Mouse (Mus musculus) erythroblast, embryonic 14.5 days (primary cell): ENCODE measurements around the gene Uck1. TPM values are rescaled to one million over a fixed set of nuclear protein-coding genes. Genes with fewer than 3 reads are reported as not detected.

ENCODE experiments used
- H3K27me3 ChIP-seq: 2 replicates; pipeline ENCODE4 v1.6.1; 2012; ENCODE audit warnings: inconsistent platforms; ENCODE audit not compliant: control insufficient read depth
- H3K36me3 ChIP-seq: 2 replicates; pipeline ENCODE4 v1.6.1; 2012; ENCODE audit warnings: mild to moderate bottlenecking, inconsistent platforms; ENCODE audit not compliant: control insufficient read depth
- H3K4me1 ChIP-seq: 2 replicates; pipeline ENCODE4 v1.6.1; 2012; ENCODE audit warnings: inconsistent platforms; ENCODE audit not compliant: control insufficient read depth
- H3K4me3 ChIP-seq: replicated peaks from 2 replicates; pipeline ENCODE3; 2012; ENCODE audit warnings: moderate library complexity, mild to moderate bottlenecking, inconsistent platforms
- H3K9me3 ChIP-seq: 2 replicates; pipeline ENCODE4 v1.6.1; 2012; ENCODE audit warnings: low read length, inconsistent platforms, mixed read lengths; ENCODE audit not compliant: control insufficient read depth
- GATA1 ChIP-seq: IDR thresholded peaks from 2 replicates; pipeline ENCODE4 v1.6.1; 2012; ENCODE audit warnings: low read length, inconsistent platforms, mixed read lengths
- TAL1 ChIP-seq: IDR thresholded peaks from 3 replicates; pipeline ENCODE4 v1.6.1; 2012; ENCODE audit warnings: low read length, inconsistent platforms, mixed read lengths
- polyA plus RNA-seq: library from polyadenylated mRNA; stranded (reverse); fragments of >175 nt; gene quantifications from 2 replicates; pipeline ENCODE4 v1.2.3, GENCODE M21; 2012

Uck1 gene
- polyA plus RNA-seq, 1 experiment: 2.1 TPM

DNA sequence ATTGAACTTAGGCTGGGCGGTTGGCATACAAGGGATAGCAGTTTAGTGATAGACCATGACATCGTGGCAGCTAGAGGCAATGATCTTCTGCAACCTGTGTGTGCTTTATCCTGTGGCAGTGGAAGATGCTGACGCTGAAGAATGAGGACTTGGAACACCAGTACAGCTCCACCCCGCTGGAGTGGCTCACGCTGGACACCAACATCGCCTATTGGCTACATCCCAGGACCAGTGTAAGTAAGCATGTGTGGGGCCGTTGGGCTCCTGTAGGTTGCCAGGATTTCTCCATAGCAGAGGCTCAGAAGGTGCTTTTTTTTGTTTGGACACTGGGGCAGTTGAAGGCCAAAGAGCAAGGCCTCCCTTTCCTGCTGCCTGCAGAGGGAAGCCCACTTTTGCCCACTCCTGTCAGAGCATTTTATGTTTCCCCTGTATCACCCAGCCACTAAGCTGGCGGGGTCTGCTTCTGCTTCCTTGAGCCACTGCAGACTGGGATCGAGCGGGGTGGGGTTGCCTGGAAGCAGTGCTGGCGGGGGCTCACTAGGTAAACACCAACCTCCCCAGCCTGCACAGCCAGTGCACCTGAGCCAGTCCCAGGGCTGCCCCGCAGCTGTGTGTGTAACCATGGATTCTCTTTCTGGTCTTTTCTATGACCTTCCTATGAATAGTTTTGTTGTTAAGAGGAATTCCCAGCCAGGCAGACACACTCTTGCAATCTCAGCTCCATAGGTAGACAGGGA lies 8.0 kb downstream of the Uck1 start:
- no peak for TF ChIP-seq TAL1
- no peak overlapping the region for H3K4me3 ChIP-seq
- no peaks in the 10 kb centered on the region for H3K27me3 ChIP-seq
- peaks cover 1% of the 10 kb centered on the region; the same call in 1 of the 2 replicates for H3K4me1 ChIP-seq
- H3K9me3 ChIP-seq: no peaks in the 10 kb centered on the region
- H3K36me3 ChIP-seq: peaks cover 95% of the 10 kb centered on the region

DNA sequence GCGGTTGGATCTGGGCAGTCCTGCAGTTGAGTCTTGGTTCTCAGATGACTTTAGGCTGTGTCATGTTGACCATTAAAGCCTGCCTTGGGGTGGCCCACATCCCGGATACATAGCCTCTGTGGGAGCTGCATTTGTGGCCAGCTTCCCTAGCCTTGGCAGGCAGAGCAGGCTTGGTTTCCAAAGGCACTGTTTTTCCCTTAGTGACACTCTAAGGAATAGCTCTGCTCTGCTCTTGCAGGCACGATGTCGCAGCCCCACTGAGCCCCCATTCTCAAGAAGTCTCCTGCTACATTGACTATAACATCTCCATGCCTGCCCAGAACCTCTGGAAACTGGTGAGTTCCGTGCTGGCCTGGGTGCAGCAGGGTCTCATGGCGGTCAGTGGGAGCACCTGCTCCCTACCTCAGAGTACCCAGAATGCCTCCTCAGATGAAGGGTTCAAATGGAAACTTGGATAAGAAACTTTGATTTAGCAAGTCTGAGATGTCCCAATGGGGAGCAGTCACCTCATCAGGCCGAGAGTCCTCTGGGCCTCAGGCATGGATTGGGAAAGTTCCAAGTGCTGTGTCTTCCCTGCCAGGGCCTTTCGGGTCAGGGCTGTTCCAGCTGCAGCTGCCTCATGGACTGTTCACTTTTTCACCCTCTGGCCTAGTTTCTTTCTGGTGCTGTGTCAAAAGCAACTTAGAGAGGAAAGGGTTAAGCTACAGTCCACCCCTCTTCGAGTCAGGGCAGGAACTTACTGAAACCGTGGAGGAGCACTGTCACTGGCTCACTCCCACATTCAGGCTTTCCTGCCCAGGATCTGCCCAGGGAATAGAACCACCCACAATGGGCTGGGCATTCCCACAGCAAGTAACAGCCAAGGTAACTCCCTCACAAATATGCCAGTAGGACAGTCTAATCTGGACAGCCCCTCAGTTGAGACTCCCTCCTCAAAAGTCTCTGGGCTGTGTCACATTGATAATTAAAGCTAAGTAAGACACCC lies 11.3 kb downstream of the Uck1 start:
- H3K36me3 ChIP-seq: peaks cover 96% of the 10 kb centered on the region

DNA sequence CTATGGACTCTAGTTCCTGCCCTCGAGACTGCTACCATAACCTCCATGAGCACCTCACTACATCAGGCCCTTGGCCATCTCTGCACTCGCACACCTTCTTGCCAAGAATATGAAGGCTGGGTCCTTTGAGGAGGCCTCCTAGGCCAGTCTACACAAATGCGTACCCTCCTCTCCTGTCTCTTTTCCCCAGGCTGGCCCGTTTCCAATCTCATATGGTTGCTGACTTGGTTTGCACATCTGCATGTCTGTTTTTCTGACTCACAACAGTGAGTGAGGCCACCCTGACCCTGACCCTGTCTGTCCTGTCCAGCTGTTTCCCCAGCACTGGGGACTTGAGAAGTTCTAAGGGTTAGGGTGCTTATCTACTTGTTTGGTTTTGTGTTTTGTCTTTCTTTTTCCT lies 13.2 kb downstream of the Uck1 start:
- TF ChIP-seq TAL1 (no peak), GATA1 (no peak)
- H3K36me3 ChIP-seq: peaks cover 95% of the 10 kb centered on the region
- no peaks in the 10 kb centered on the region for H3K27me3 ChIP-seq
- H3K4me1 ChIP-seq: no peaks in the 10 kb centered on the region
- H3K9me3 ChIP-seq: no peaks in the 10 kb centered on the region
- H3K4me3 ChIP-seq: no peak overlapping the region

More for the DNA sequence above, 11.3 kb downstream of the Uck1 start:
- Histone ChIP-seq H3K27me3 (no peaks in the 10 kb centered on the region), H3K4me3 (no peak overlapping the region), H3K4me1 (no peaks in the 10 kb centered on the region), H3K9me3 (no peaks in the 10 kb centered on the region)
- TF ChIP-seq GATA1: no peak
- TF ChIP-seq TAL1: no peak

DNA sequence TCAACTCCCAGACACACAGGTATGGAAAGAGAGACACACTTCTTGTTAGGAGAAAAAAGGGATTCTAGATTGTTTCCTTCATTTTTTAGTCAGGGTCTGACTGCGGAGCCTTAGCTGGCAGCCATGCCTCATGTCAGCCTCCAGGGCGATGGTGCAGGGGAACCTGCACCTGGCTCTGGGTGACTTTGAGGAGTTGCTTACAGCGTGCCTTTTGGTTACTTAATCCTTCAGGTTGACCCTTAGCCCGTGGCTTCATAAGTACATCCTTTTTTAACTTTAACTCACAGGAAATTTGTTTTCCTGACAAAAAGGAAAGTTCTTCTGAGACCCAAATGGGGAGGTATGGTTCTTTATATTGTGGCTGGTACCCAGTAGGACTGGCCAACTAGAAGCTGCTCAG lies 17.0 kb downstream of the Uck1 start:
- Histone ChIP-seq H3K4me3 (no peak overlapping the region), H3K9me3 (no peaks in the 10 kb centered on the region), H3K4me1 (peaks cover 8% of the 10 kb centered on the region), H3K36me3 (peaks cover 74% of the 10 kb centered on the region), H3K27me3 (no peaks in the 10 kb centered on the region)
- no peak for TF ChIP-seq TAL1
- TF ChIP-seq GATA1: no peak

DNA sequence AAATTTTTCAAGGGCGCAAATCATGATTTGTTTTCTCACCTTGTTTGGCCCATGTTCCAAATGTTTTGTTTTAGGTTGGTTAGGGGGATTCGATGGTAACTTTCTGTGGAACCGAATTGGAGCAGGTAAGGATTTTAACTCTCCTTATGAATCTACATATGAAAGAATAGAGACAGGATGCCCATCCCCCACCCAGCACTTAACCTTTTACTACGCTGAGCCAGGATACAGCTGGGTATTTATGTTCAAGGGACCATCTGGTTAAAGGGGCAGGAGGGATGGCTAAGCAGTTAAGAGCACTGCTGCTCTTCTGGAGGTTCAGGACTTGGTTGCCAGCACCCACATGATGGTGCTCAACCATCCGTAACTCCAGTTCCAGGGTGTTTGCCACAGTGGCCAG lies 19.4 kb downstream of the Uck1 start:
- no peak for TF ChIP-seq GATA1
- no peak for TF ChIP-seq TAL1
- Histone ChIP-seq H3K4me1 (peaks cover 28% of the 10 kb centered on the region), H3K9me3 (no peaks in the 10 kb centered on the region), H3K27me3 (no peaks in the 10 kb centered on the region), H3K4me3 (no peak overlapping the region), H3K36me3 (peaks cover 52% of the 10 kb centered on the region)

DNA sequence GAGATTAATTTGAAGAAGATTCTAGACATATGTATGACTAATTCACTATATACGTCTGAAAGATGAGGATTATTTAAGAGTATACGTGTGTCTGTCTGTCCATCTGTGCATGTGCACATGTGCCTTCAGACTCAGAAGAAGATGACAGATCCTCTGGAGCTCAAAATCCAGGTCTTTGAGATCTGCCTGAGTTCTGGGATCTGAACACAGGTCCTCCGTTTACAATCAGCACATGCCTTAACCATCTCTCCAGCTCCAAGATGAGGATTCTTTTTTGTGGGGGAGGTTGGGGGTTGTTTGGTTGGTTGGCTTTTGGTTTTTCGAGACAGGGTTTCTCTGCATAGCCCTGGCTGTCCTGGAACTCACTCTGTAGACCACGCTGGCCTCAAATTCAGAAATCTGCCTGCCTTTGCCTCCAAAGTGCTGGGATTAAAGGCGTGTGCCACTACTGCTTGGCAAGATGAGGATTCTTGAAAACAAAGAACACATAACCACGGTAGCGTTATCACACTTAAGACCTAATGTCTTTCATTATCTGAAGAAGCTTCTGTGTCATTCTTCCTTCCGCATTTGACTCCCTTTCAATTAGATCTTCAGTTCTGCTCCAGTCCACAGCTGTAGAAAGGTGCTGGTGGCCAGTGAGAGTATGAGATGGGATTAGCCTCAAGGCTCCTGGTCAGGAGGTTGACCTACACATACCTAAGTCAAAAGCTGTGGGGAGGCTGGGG lies 21.1 kb downstream of the Uck1 start:
- Histone ChIP-seq H3K4me1 (peaks cover 41% of the 10 kb centered on the region), H3K36me3 (peaks cover 44% of the 10 kb centered on the region), H3K9me3 (no peaks in the 10 kb centered on the region), H3K27me3 (no peaks in the 10 kb centered on the region), H3K4me3 (no peak overlapping the region)
- TF ChIP-seq GATA1 (no peak), TAL1 (no peak)

DNA sequence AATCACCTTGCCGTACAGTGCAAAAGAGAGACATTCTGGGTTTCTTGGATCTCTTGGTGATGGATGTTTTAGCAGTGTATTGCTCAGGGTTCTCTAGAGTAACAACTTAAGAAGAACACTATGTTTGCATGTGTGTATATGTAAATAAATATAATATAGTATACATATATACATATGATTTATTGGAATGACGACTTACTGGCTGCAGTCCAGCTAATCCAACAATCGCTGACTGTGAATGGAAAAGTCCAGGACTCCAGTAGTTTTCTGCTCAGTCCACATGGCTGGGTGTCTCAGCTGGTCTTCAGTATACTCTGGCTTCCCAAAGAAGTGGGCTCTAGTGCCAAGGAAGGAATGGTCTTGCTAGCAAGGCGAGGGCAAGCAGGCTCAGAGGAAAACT lies 22.4 kb downstream of the Uck1 start:
- H3K36me3 ChIP-seq: peaks cover 44% of the 10 kb centered on the region
- peaks cover 42% of the 10 kb centered on the region for H3K4me1 ChIP-seq
- H3K4me3 ChIP-seq: peak overlapping the region; percentile 95
- H3K9me3 ChIP-seq: no peaks in the 10 kb centered on the region
- no peaks in the 10 kb centered on the region for H3K27me3 ChIP-seq
- TF ChIP-seq GATA1: no peak
- no peak for TF ChIP-seq TAL1

DNA sequence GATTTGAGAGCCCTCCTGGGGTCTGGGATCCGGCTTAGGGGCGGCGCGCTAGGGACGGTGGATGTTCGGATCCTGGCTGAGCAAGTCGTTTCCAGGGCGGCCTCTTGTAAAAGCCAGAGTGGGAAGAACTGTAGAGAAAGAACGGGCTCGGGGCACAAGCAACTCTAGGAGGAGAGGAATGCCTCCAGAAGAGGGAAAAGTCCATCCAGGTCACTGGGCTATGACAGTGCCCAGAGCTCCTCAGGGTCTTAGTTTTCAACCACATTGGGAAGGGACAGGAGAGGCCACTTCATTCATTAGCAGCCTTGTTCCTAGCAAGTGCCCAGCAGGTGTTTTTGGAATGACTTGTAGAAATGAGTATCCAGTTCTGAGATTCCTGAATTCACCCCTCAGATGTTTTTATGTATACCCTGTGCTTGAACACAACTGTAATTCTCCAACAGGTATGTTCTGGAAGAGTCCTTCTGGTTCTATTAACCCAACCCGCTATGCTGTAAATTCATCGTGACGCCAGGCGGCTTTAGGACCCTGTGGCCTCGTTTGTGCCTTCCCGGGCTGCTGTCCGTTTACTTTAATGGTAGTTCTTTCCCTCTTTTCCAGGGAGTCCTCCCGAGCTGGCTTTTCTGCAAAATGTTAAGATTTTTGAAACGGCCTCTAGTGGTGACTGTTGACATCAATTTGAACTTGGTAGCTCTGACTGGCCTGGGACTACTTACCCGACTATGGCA lies 23.0 kb downstream of the Uck1 start:
- H3K4me1 ChIP-seq: peaks cover 42% of the 10 kb centered on the region
- H3K27me3 ChIP-seq: no peaks in the 10 kb centered on the region
- peaks cover 45% of the 10 kb centered on the region for H3K36me3 ChIP-seq
- peak overlapping the region; percentile 95 for H3K4me3 ChIP-seq
- TF ChIP-seq GATA1 (no peak), TAL1 (no peak)
- H3K9me3 ChIP-seq: no peaks in the 10 kb centered on the region
